Mouse (Mus musculus) stomach, postnatal 0 days (tissue): ENCODE data around the gene Ass1.

Experiments used
- CTCF ChIP-seq: IDR thresholded peaks from 2 replicates; pipeline ENCODE4 v1.5.1; 2016; ENCODE audit warnings: antibody characterized with exemption, low read depth, mild to moderate bottlenecking, moderate library complexity
- EP300 ChIP-seq: optimal IDR thresholded peaks from 2 replicates; pipeline ENCODE3; 2016; ENCODE audit warnings: antibody characterized with exemption

DNA sequence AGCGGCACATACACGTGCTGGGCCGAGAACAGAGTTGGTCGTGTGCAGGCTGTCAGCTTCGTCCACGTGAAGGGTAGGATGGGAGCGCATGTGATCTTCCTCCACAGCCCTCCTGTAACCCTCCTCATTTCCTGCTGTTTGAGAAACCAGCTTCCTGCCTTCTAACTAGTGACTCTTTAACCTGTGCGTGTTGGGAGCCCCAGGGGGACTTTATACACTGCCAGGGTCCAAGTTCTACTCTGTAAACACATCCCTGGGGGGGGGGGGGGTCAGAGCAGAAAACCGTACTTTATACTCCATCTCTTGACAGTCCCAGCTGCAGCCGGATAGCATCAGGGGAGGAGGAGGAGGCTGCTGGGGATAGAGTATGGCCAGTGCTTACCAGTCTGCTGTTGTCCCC is 35.3 kb upstream of the Ass1 start:
- TF ChIP-seq CTCF: no peak
- TF ChIP-seq EP300: no peak
